Mouse (Mus musculus) heart, adult 2 months (tissue): ENCODE data around the gene Wwc2. TPM values are rescaled to one million over a fixed set of nuclear protein-coding genes. Genes with fewer than 3 reads are reported as not detected.

Experiments
- DNase-seq, 2 experiments: peaks; one replicate each; pipeline ENCODE4 v3.0.0; 2021
- H3K27ac ChIP-seq: fragments of 200-600 bp; 2 replicates; pipeline ENCODE4 v1.8.1; 2022
- H3K27me3 ChIP-seq: fragments of 200-500 bp; 2 replicates; pipeline ENCODE4 v1.6.1; 2012; ENCODE audit warnings: mild to moderate bottlenecking, low read length, inconsistent platforms, mixed read lengths; ENCODE audit not compliant: control insufficient read depth, insufficient read depth
- H3K36me3 ChIP-seq: fragments of 200-500 bp; 2 replicates; pipeline ENCODE4 v1.6.1; 2012; ENCODE audit warnings: low read length, inconsistent platforms; ENCODE audit not compliant: control insufficient read depth, insufficient read depth
- H3K4me1 ChIP-seq: fragments of 200-500 bp; 2 replicates; pipeline ENCODE4 v1.6.1; 2011; ENCODE audit warnings: low read length; ENCODE audit not compliant: control insufficient read depth, insufficient read depth
- H3K4me3 ChIP-seq: fragments of 200-600 bp; 2 replicates; pipeline ENCODE4 v1.8.1; 2022
- H3K79me2 ChIP-seq: fragments of 200-500 bp; replicated peaks from 2 replicates; pipeline ENCODE4 v1.6.1; 2012; ENCODE audit warnings: mild to moderate bottlenecking, inconsistent platforms, low read length, moderate library complexity, mixed read lengths; ENCODE audit not compliant: control insufficient read depth, insufficient read depth
- H3K9ac ChIP-seq: fragments of 200-500 bp; 2 replicates; pipeline ENCODE4 v1.6.1; 2012; ENCODE audit warnings: low read depth, mild to moderate bottlenecking, control low read depth, inconsistent platforms, low read length, mixed read lengths
- CTCF ChIP-seq: fragments of 200-600 bp; IDR thresholded peaks from 2 replicates; pipeline ENCODE4 v1.8.1; 2022; ENCODE audit warnings: antibody characterized with exemption, mild to moderate bottlenecking, moderate library complexity
- EP300 ChIP-seq: fragments of 200-500 bp; IDR thresholded peaks from 2 replicates; pipeline ENCODE4 v1.6.1; 2011; ENCODE audit warnings: low read depth, low read length, control low read depth; ENCODE audit not compliant: insufficient read depth
- POLR2A ChIP-seq: fragments of 200-500 bp; IDR thresholded peaks from 2 replicates; pipeline ENCODE4 v1.6.1; 2011; ENCODE audit warnings: mild to moderate bottlenecking, low read depth, low read length, control low read depth; ENCODE audit not compliant: insufficient read depth
- WGBS: fragments of 180-500 bp; shearing (Covaris S2); methylation state at CpG from one replicate; pipeline ENCODE4 v1.1.7; 2018; 5-methylcytosine and 5-hydroxymethylcytosine counted together
- intact Hi-C: fragments of 180-260 bp; cut with DNase I; formaldehyde crosslinking; loops from one replicate; pipeline ENCODE4 v1.15.1; 2025
- polyA plus RNA-seq: library from polyadenylated mRNA; depleted of rRNA; stranded (reverse); fragments of >200 nt; gene quantifications from 2 replicates; pipeline ENCODE4 v1.2.3, GENCODE M21; 2012
- total RNA-seq, 2 experiments: library from RNA; stranded (reverse); gene quantifications; 2 replicates each; pipeline ENCODE4 v1.2.3; 2021

Gene Wwc2
- total and polyA plus RNA-seq, 3 experiments = 8.3 to 26.9 (median 25.2) TPM

- TF ChIP-seq EP300 (no peak), POLR2A (no peak), CTCF (no peak)
- Histone ChIP-seq H3K27ac (no peak overlapping the region), H3K27me3 (no peaks in the 10 kb centered on the region), H3K4me3 (no peak overlapping the region), H3K79me2 (no peaks in the 10 kb centered on the region; the same call in none of the 2 replicates), H3K9ac (no peak overlapping the region), H3K36me3 (0 out of 2 replicates have a peak, but pooled peaks cover 3% of the 10 kb centered on the region), H3K4me1 (peaks cover 5% of the 10 kb centered on the region)
- intact Hi-C loops = no loop called here
- 71% methylated on average over 9 of the region's 9 CpGs for WGBS
- no peak for DNase-seq
Measured at GRCm38 (mm10) chr8:47907056-47907455, 83.7 kb downstream of the Wwc2 start.

- intact Hi-C loops = no loop called here
- no peak for DNase-seq
- Histone ChIP-seq H3K9ac (no peak overlapping the region), H3K27ac (no peak overlapping the region), H3K4me1 (peaks cover 5% of the 10 kb centered on the region), H3K27me3 (no peaks in the 10 kb centered on the region), H3K4me3 (no peak overlapping the region), H3K79me2 (peaks cover 2% of the 10 kb centered on the region), H3K36me3 (0 out of 2 replicates have a peak, but pooled peaks cover 3% of the 10 kb centered on the region)
- TF ChIP-seq EP300 (no peak), POLR2A (no peak)
- 77% methylated on average over 9 of the region's 9 CpGs for WGBS
Measured at GRCm38 (mm10) chr8:47906142-47906541, 84.6 kb downstream of the Wwc2 start.

- WGBS = 80% methylated on average over 7 of the region's 7 CpGs
Measured at GRCm38 (mm10) chr8:47905256-47905655, 85.5 kb downstream of the Wwc2 start.

GRCm38 (mm10) chr8:47904004-47904403 is 86.7 kb downstream of the Wwc2 start:
- no peak overlapping the region for H3K4me3 ChIP-seq
- DNase-seq = peak; percentile 49
- H3K9ac ChIP-seq = no peak overlapping the region
- peaks cover 5% of the 10 kb centered on the region for H3K4me1 ChIP-seq
- 22% methylated on average over 7 of the region's 7 CpGs for WGBS
- H3K27ac ChIP-seq = no peak overlapping the region
- H3K79me2 ChIP-seq = peaks cover 2% of the 10 kb centered on the region; the same call in 1 of the 2 replicates
- no peaks in the 10 kb centered on the region for H3K27me3 ChIP-seq
- peak; percentile 53 for TF ChIP-seq CTCF
- no peak for TF ChIP-seq POLR2A
- no peak for TF ChIP-seq EP300
- H3K36me3 ChIP-seq = 0 out of 2 replicates have a peak, but pooled peaks cover 3% of the 10 kb centered on the region
- intact Hi-C loops = no loop called here

More at GRCm38 (mm10) chr8:47905256-47905655, 85.5 kb downstream of the Wwc2 start:
- H3K9ac ChIP-seq = no peak overlapping the region
- TF ChIP-seq POLR2A (no peak), EP300 (no peak), CTCF (no peak)
- 0 out of 2 replicates have a peak, but pooled peaks cover 3% of the 10 kb centered on the region for H3K36me3 ChIP-seq
- no peak overlapping the region for H3K27ac ChIP-seq
- intact Hi-C loops = no loop called here
- no peak for DNase-seq
- H3K4me3 ChIP-seq = no peak overlapping the region
- peaks cover 5% of the 10 kb centered on the region for H3K4me1 ChIP-seq
- peaks cover 2% of the 10 kb centered on the region for H3K79me2 ChIP-seq
- no peaks in the 10 kb centered on the region for H3K27me3 ChIP-seq

GRCm38 (mm10) chr8:47902704-47903103 is 88.0 kb downstream of the Wwc2 start:
- peaks cover 2% of the 10 kb centered on the region; the same call in 1 of the 2 replicates for H3K79me2 ChIP-seq
- intact Hi-C loops = no loop called here
- H3K36me3 ChIP-seq = 0 out of 2 replicates have a peak, but pooled peaks cover 3% of the 10 kb centered on the region
- TF ChIP-seq CTCF = no peak
- no peak for TF ChIP-seq EP300
- no peak for TF ChIP-seq POLR2A
- no peaks in the 10 kb centered on the region for H3K27me3 ChIP-seq
- 88% methylated on average over 3 of the region's 3 CpGs for WGBS
- H3K9ac ChIP-seq = no peak overlapping the region
- no peak overlapping the region for H3K27ac ChIP-seq
- H3K4me3 ChIP-seq = no peak overlapping the region
- peaks cover 5% of the 10 kb centered on the region for H3K4me1 ChIP-seq
- no peak for DNase-seq

GRCm38 (mm10) chr8:47900361-47900760 is 90.4 kb downstream of the Wwc2 start:
- H3K9ac ChIP-seq = no peak overlapping the region
- H3K79me2 ChIP-seq = peaks cover 2% of the 10 kb centered on the region; the same call in 1 of the 2 replicates
- no peaks in the 10 kb centered on the region for H3K27me3 ChIP-seq
- H3K4me3 ChIP-seq = no peak overlapping the region
- H3K4me1 ChIP-seq = peaks cover 5% of the 10 kb centered on the region
- no peak overlapping the region for H3K27ac ChIP-seq
- intact Hi-C loops = no loop called here
- no peak for TF ChIP-seq EP300
- TF ChIP-seq POLR2A = no peak
- TF ChIP-seq CTCF = no peak
- 90% methylated on average over 9 of the region's 9 CpGs for WGBS
- DNase-seq = no peak
- 0 out of 2 replicates have a peak, but pooled peaks cover 3% of the 10 kb centered on the region for H3K36me3 ChIP-seq
